Mouse (Mus musculus): ENCODE data around the gene Snx29. TPM values are rescaled to one million over a fixed set of nuclear protein-coding genes. Genes with fewer than 3 reads are reported as not detected.
"Not testable (repeated sequence)": the region's sequence is repeated elsewhere in the genome, so short reads cannot be mapped to it uniquely, and the experiment has no call there.

The Snx29 gene
- total and polyA plus RNA-seq, 2 experiments from 2014 or later, result 8.2 to 18.7 TPM

DNA sequence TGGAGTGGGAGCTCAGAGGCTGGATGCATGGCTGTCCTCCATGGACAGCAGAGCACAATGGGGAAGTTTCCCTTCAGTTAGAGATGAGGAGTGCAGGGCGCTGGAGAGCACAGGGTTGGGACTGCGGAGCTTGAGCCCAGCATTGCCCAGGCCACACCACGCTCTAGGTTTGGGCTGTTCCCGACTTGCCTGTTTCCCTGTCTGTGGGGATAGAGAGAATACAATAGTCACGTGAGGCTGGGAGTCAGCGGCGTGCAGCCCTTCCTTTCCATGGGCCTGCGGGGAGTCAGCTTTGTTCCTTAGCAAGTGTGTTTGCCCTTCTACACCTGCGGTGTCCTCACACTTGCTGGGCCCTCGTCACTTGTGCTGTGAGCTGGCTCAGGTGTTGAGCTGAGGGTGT is 37.2 kb downstream of the Snx29 start:
- ATAC-seq (no peak), DNase-seq (ENCODE audit: low spot score) (no peak)
- H3K27ac ChIP-seq, result no peak overlapping the region
- no peaks in the 10 kb centered on the region for H3K4me1 ChIP-seq (ENCODE audit: insufficient read depth, low read length)
- H3K36me3 ChIP-seq (ENCODE audit: insufficient read depth, low read length), result no peaks in the 10 kb centered on the region
- H3K27me3 ChIP-seq (ENCODE audit: insufficient read depth, low read length), result no peaks in the 10 kb centered on the region
- H3K9ac ChIP-seq (replicated peaks; ENCODE audit: low read length), result no peak overlapping the region
- no peak for TF ChIP-seq CTCF (IDR thresholded peaks at IDR 0.05; ENCODE audit: low read depth)
- no peak overlapping the region for H3K4me2 ChIP-seq (ENCODE audit: low read depth, low read length)
- WGBS, result 21% methylated on average over 10 of the region's 10 CpGs
- H3K4me3 ChIP-seq (ENCODE audit: low read length), result no peak overlapping the region
- no peaks in the 10 kb centered on the region for H3K9me3 ChIP-seq (ENCODE audit: low read length)

DNA sequence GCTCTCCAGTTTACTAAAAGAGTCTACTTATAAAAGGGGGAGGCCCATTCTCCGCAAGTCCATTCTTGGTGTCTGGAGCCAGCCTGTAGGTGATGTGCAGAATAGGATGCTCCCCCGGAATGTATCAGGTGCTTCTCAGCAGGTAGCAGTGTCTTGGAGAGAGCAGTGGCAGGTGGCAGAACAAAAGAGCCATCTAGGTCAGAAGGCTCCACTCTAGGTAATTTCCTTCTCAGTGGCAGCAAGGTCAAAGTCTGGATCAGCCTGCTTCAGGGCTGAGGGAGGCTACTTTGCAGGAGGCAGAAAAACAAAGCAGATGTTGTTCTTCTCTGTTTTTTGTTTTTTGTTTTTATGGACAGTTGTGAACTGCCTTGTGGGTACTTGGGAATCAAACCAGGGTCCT is 37.9 kb downstream of the Snx29 start:
- not testable (repeated sequence) for H3K27me3 ChIP-seq (ENCODE audit: insufficient read depth, low read length); H3K4me2 ChIP-seq (ENCODE audit: low read depth, low read length); H3K9ac ChIP-seq (replicated peaks; ENCODE audit: low read length); H3K4me1 ChIP-seq (ENCODE audit: insufficient read depth, low read length); H3K4me3 ChIP-seq (ENCODE audit: low read length); H3K27ac ChIP-seq; H3K36me3 ChIP-seq (ENCODE audit: insufficient read depth, low read length); H3K9me3 ChIP-seq (ENCODE audit: low read length); ATAC-seq; DNase-seq (ENCODE audit: low spot score)
- WGBS, result 88% methylated on average over 2 of the region's 2 CpGs

DNA sequence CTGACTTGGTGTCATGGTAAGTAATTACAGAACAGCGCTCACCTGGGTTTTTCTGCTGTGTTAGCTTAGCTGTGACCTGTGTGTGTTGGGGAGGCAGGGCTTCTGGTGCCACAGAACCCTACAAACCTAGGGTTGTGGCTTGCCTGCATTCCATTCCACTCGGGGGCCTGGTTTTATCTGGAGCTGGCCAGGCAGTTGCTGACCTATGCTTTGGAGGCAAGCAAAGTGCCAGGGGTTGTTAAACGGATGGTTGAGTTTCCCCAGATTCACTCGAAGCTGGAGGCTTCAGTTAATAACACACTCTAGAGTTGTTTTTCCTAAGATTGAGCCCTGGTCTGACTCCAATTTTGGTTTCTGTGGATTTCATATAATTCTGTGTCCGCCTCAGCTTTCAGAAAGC is 42.9 kb downstream of the Snx29 start:
- 67% methylated on average over 5 of the region's 5 CpGs for WGBS
- 0 out of 2 replicates have a peak, but pooled peaks cover 14% of the 10 kb centered on the region for H3K4me1 ChIP-seq (ENCODE audit: insufficient read depth, low read length)
- H3K4me2 ChIP-seq (ENCODE audit: low read depth, low read length), result no peak overlapping the region
- H3K9me3 ChIP-seq (ENCODE audit: low read length), result no peaks in the 10 kb centered on the region
- no peak for ATAC-seq
- H3K9ac ChIP-seq (replicated peaks; ENCODE audit: low read length), result no peak overlapping the region
- H3K27me3 ChIP-seq (ENCODE audit: insufficient read depth, low read length), result no peaks in the 10 kb centered on the region
- no peak for TF ChIP-seq CTCF (IDR thresholded peaks at IDR 0.05; ENCODE audit: low read depth)
- DNase-seq (ENCODE audit: low spot score), result no peak
- H3K36me3 ChIP-seq (ENCODE audit: insufficient read depth, low read length), result no peaks in the 10 kb centered on the region
- H3K27ac ChIP-seq, result no peak overlapping the region
- no peak overlapping the region for H3K4me3 ChIP-seq (ENCODE audit: low read length)

DNA sequence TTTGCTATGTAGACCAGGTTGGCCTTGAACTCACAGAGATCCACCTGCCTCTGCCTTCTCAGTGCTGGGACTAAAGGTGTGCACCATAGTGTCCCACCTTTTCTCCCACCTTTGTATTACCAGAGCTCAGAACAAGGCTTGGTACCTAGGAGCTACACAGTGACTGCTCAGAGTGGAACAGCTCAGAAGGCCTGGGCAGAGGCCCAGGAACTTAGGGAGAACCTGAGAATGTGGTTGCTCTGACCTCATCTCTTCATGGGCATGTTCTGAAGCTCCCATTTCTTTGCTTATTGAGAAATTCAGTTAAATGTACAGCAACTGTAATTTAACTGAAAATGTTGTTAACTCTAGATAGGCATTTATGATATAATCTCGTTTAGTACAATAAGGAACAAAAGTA is 44.1 kb downstream of the Snx29 start:
- Histone ChIP-seq H3K27ac (no peak overlapping the region), H3K4me1 (ENCODE audit: insufficient read depth, low read length) (0 out of 2 replicates have a peak, but pooled peaks cover 14% of the 10 kb centered on the region), H3K4me2 (ENCODE audit: low read depth, low read length) (no peak overlapping the region), H3K9ac (replicated peaks; ENCODE audit: low read length) (no peak overlapping the region), H3K27me3 (ENCODE audit: insufficient read depth, low read length) (no peaks in the 10 kb centered on the region), H3K4me3 (ENCODE audit: low read length) (no peak overlapping the region), H3K9me3 (ENCODE audit: low read length) (no peaks in the 10 kb centered on the region), H3K36me3 (ENCODE audit: insufficient read depth, low read length) (no peaks in the 10 kb centered on the region)
- TF ChIP-seq CTCF (IDR thresholded peaks at IDR 0.05; ENCODE audit: low read depth), result no peak
- WGBS, result 70% methylated on average over 1 of the region's 1 CpGs
- ATAC-seq (no peak), DNase-seq (ENCODE audit: low spot score) (no peak)

DNA sequence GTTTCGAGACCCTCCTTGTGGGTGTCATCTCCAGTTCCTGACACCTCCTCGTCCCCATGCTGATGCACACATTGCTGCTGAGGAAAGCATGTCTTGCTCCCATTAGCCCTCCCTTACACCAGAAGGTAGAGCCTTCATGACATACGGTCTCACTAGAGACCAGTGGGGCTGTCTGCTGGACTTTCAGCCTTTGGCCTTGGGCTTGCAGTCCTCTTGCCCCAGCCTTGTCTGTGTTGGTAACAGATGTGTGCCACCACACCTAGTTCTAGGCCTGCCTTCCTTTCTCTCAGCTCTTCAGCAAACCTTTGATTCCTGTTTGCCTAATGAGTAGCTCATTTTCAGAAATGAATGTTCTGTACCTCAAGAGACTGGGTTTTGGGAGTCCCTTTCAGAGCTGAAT is 45.7 kb downstream of the Snx29 start:
- H3K27ac ChIP-seq, result no peak overlapping the region
- H3K4me3 ChIP-seq (ENCODE audit: low read length), result no peak overlapping the region
- 0 out of 2 replicates have a peak, but pooled peaks cover 14% of the 10 kb centered on the region for H3K4me1 ChIP-seq (ENCODE audit: insufficient read depth, low read length)
- ATAC-seq, result no peak
- no peaks in the 10 kb centered on the region for H3K36me3 ChIP-seq (ENCODE audit: insufficient read depth, low read length)
- DNase-seq (ENCODE audit: low spot score), result no peak
- H3K27me3 ChIP-seq (ENCODE audit: insufficient read depth, low read length), result no peaks in the 10 kb centered on the region
- no peaks in the 10 kb centered on the region for H3K9me3 ChIP-seq (ENCODE audit: low read length)
- WGBS, result 87% methylated on average over 3 of the region's 3 CpGs
- no peak for TF ChIP-seq CTCF (IDR thresholded peaks at IDR 0.05; ENCODE audit: low read depth)
- H3K9ac ChIP-seq (replicated peaks; ENCODE audit: low read length), result no peak overlapping the region
- H3K4me2 ChIP-seq (ENCODE audit: low read depth, low read length), result no peak overlapping the region

DNA sequence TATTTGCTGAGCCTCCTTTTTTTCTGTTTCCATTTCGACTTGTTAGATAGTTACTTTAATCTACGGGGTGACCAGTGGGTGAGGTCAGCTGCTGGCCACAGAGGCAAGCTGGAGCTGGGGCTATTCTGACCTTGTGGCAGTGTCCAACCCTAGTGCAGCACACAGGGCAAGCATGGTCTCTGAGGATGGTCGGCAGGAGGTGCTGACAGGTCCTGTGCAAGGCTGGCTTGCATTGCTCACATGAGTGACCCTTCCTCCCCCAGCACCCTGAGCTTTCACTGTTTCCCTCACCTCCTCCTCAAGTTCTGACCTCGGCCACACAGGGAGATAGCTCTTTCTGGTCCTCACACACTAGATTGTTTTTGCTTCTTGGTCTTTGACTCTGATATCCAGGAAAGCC is 46.5 kb downstream of the Snx29 start:
- H3K27me3 ChIP-seq (ENCODE audit: insufficient read depth, low read length), result no peaks in the 10 kb centered on the region
- H3K27ac ChIP-seq, result no peak overlapping the region
- ATAC-seq, result peak; percentile 37
- no peaks in the 10 kb centered on the region for H3K9me3 ChIP-seq (ENCODE audit: low read length)
- no peak for TF ChIP-seq CTCF (IDR thresholded peaks at IDR 0.05; ENCODE audit: low read depth)
- no peak for DNase-seq (ENCODE audit: low spot score)
- no peak overlapping the region for H3K9ac ChIP-seq (replicated peaks; ENCODE audit: low read length)
- WGBS, result 57% methylated on average over 4 of the region's 4 CpGs
- no peak overlapping the region for H3K4me2 ChIP-seq (ENCODE audit: low read depth, low read length)
- H3K4me1 ChIP-seq (ENCODE audit: insufficient read depth, low read length), result 0 out of 2 replicates have a peak, but pooled peaks cover 14% of the 10 kb centered on the region
- no peak overlapping the region for H3K4me3 ChIP-seq (ENCODE audit: low read length)
- H3K36me3 ChIP-seq (ENCODE audit: insufficient read depth, low read length), result no peaks in the 10 kb centered on the region

DNA sequence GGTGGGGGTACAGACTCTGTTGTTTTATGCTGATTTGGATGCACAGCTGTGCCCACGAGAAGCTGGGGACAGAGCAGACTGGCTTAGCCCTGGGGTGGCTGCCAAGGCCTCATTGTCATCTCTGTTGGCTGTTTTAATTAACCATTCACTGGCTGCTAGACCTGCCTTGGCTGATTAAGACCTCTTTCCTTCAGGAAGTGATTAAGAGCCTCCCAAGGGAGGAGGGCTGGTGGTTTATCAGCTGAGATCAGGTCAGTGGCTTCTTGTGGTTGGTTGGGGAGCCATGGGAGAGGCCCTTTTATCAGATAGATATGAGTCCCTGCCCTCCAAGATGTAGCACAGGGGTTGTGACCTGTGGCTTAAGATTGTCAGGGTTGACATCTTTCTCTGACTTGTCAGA is 46.9 kb downstream of the Snx29 start:
- no peaks in the 10 kb centered on the region for H3K27me3 ChIP-seq (ENCODE audit: insufficient read depth, low read length)
- 0 out of 2 replicates have a peak, but pooled peaks cover 14% of the 10 kb centered on the region for H3K4me1 ChIP-seq (ENCODE audit: insufficient read depth, low read length)
- peak; percentile 75 for ATAC-seq
- no peak overlapping the region for H3K9ac ChIP-seq (replicated peaks; ENCODE audit: low read length)
- H3K4me3 ChIP-seq (ENCODE audit: low read length), result no peak overlapping the region
- WGBS, result 4% methylated on average over 1 of the region's 1 CpGs
- DNase-seq (ENCODE audit: low spot score), result peak; percentile 70
- no peak overlapping the region for H3K27ac ChIP-seq
- TF ChIP-seq CTCF (IDR thresholded peaks at IDR 0.05; ENCODE audit: low read depth), result no peak
- no peaks in the 10 kb centered on the region for H3K9me3 ChIP-seq (ENCODE audit: low read length)
- no peak overlapping the region for H3K4me2 ChIP-seq (ENCODE audit: low read depth, low read length)
- no peaks in the 10 kb centered on the region for H3K36me3 ChIP-seq (ENCODE audit: insufficient read depth, low read length)
